Mouse (Mus musculus): ENCODE measurements at regions not wholly inside any gene's neighbourhood (a gene's known extent, or its start where the extent isn't known, plus 50 kb on each side); places are given as distances from the start of the nearest gene placed in this dataset.

GRCm38 (mm10) chr2:45205211-45205610 lies 88.0 kb upstream of the Zeb2 start:
- no peak for TF ChIP-seq CTCF (IDR thresholded peaks at IDR 0.05; ENCODE audit: low read depth, low read length)
- TF ChIP-seq POLR2A (IDR thresholded peaks at IDR 0.05; ENCODE audit: borderline replicate concordance, low read depth, low read length): no peak

Measured in bone marrow macrophage, adult 2 months (primary cell).